Mouse (Mus musculus) heart, embryonic 15.5 days (tissue): ENCODE data around the gene Ufsp1. TPM values are rescaled to one million over a fixed set of nuclear protein-coding genes. Genes with fewer than 3 reads are reported as not detected.

Experiments
- ATAC-seq: fragments of 200-750 bp; cut with Nextera tagmentation; replicated peaks from 2 replicates; pipeline ENCODE4 v1.8.0; 2017; ENCODE audit warnings: low read depth, moderate TSS enrichment; ENCODE audit not compliant: insufficient number of reproducible peaks, insufficient read depth, low FRiP score
- H3K27ac ChIP-seq: fragments of 300-500 bp; sonication (generic); 2 replicates; pipeline ENCODE4 v1.5.1; 2015; ENCODE audit warnings: mild to moderate bottlenecking, inconsistent platforms
- H3K27me3 ChIP-seq: fragments of 300-500 bp; sonication (generic); 2 replicates; pipeline ENCODE4 v1.6.1; 2015; ENCODE audit warnings: inconsistent platforms
- H3K36me3 ChIP-seq: fragments of 300-500 bp; sonication (generic); 2 replicates; pipeline ENCODE4 v1.6.1; 2015; ENCODE audit warnings: mild to moderate bottlenecking, inconsistent platforms
- H3K4me1 ChIP-seq: fragments of 300-500 bp; sonication (generic); replicated peaks from 2 replicates; pipeline ENCODE4 v1.6.1; 2015; ENCODE audit warnings: inconsistent platforms
- H3K4me2 ChIP-seq: fragments of 300-500 bp; sonication (generic); 2 replicates; pipeline ENCODE4 v1.6.1; 2015; ENCODE audit warnings: inconsistent platforms, mild to moderate bottlenecking, moderate library complexity
- H3K4me3 ChIP-seq: fragments of 300-500 bp; sonication (generic); 2 replicates; pipeline ENCODE4 v1.5.1; 2015; ENCODE audit warnings: mild to moderate bottlenecking, inconsistent platforms
- H3K9ac ChIP-seq: fragments of 300-500 bp; sonication (generic); 2 replicates; pipeline ENCODE4 v1.6.1; 2015; ENCODE audit warnings: mild to moderate bottlenecking, inconsistent platforms
- H3K9me3 ChIP-seq: fragments of 300-500 bp; sonication (generic); replicated peaks from 2 replicates; pipeline ENCODE4 v1.6.1; 2016; ENCODE audit warnings: inconsistent platforms
- WGBS: fragments of 180-500 bp; shearing (Covaris S2); methylation state at CpG from one replicate; pipeline ENCODE4 v1.1.7; 2015; ENCODE audit warnings: mixed read lengths; 5-methylcytosine and 5-hydroxymethylcytosine counted together
- polyA plus RNA-seq: library from polyadenylated mRNA; unstranded; fragments of >200 nt; fragmentation: Nextera tagmentation; extraction: Ambion mirVana; gene quantifications from 2 replicates; pipeline ENCODE4 v1.2.1, GENCODE M21; 2015

Ufsp1 gene
- polyA plus RNA-seq, 1 experiment from 2014 or later: 6.1 TPM

- Histone ChIP-seq H3K9me3 (no peaks in the 10 kb centered on the region), H3K4me2 (peak within 1 kb of the TSS; percentile 92), H3K9ac (peak within 1 kb of the TSS; percentile 96), H3K4me3 (peak within 1 kb of the TSS; percentile 82), H3K27me3 (no peaks in the 10 kb centered on the region), H3K27ac (peak within 1 kb of the TSS; percentile 94), H3K4me1 (peaks cover 38% of the 10 kb centered on the region), H3K36me3 (peaks cover 27% of the 10 kb centered on the region)
- peak; percentile 89 for ATAC-seq
- 24% methylated on average over 30 of the region's 30 CpGs for WGBS
Measured at GRCm38 (mm10) chr5:137314193-137315083, 20.0 kb downstream of the Ufsp1 start, which contains the start of gene Trip6. Trip6 (minus strand) TSS chr5:137314404.

GRCm38 (mm10) chr5:137315084-137315903 is 20.9 kb downstream of the Ufsp1 start:
- ATAC-seq: no peak
- peak overlapping the region; percentile 96; the same call in 1 of the 2 replicates for H3K9ac ChIP-seq
- peaks cover 20% of the 10 kb centered on the region for H3K36me3 ChIP-seq
- H3K4me1 ChIP-seq: peaks cover 38% of the 10 kb centered on the region
- 47% methylated on average over 30 of the region's 30 CpGs for WGBS
- H3K4me2 ChIP-seq: peak overlapping the region; percentile 92
- H3K4me3 ChIP-seq: peak overlapping the region; percentile 82; the same call in 1 of the 2 replicates
- H3K27me3 ChIP-seq: no peaks in the 10 kb centered on the region
- peak overlapping the region; percentile 94 for H3K27ac ChIP-seq
- no peaks in the 10 kb centered on the region for H3K9me3 ChIP-seq

GRCm38 (mm10) chr5:137317361-137317760 is 22.9 kb downstream of the Ufsp1 start:
- WGBS: 60% methylated on average over 8 of the region's 8 CpGs
- peaks cover 29% of the 10 kb centered on the region for H3K4me1 ChIP-seq
- H3K9me3 ChIP-seq: no peaks in the 10 kb centered on the region
- ATAC-seq: no peak
- H3K27ac ChIP-seq: no peak overlapping the region
- no peak overlapping the region for H3K9ac ChIP-seq
- no peak overlapping the region for H3K4me3 ChIP-seq
- H3K27me3 ChIP-seq: no peaks in the 10 kb centered on the region
- H3K36me3 ChIP-seq: peaks cover 10% of the 10 kb centered on the region; the same call in 1 of the 2 replicates
- no peak overlapping the region for H3K4me2 ChIP-seq

GRCm38 (mm10) chr5:137318570-137318969 is 24.1 kb downstream of the Ufsp1 start:
- peaks cover 10% of the 10 kb centered on the region; the same call in 1 of the 2 replicates for H3K36me3 ChIP-seq
- H3K4me2 ChIP-seq: no peak overlapping the region
- H3K27ac ChIP-seq: no peak overlapping the region
- H3K9me3 ChIP-seq: no peaks in the 10 kb centered on the region
- no peak overlapping the region for H3K9ac ChIP-seq
- no peak for ATAC-seq
- H3K4me1 ChIP-seq: peaks cover 17% of the 10 kb centered on the region
- no peaks in the 10 kb centered on the region for H3K27me3 ChIP-seq
- H3K4me3 ChIP-seq: no peak overlapping the region
- 70% methylated on average over 1 of the region's 1 CpGs for WGBS

GRCm38 (mm10) chr5:137320996-137321395 is 26.6 kb downstream of the Ufsp1 start:
- ATAC-seq: no peak
- Histone ChIP-seq H3K36me3 (peaks cover 13% of the 10 kb centered on the region; the same call in 1 of the 2 replicates), H3K9ac (no peak overlapping the region), H3K27ac (no peak overlapping the region), H3K4me3 (no peak overlapping the region), H3K4me1 (no peaks in the 10 kb centered on the region), H3K4me2 (no peak overlapping the region), H3K27me3 (no peaks in the 10 kb centered on the region), H3K9me3 (no peaks in the 10 kb centered on the region)
- WGBS: 84% methylated on average over 3 of the region's 3 CpGs

- no peak for ATAC-seq
- Histone ChIP-seq H3K36me3 (peaks cover 7% of the 10 kb centered on the region; the same call in 1 of the 2 replicates), H3K9ac (no peak overlapping the region), H3K27me3 (no peaks in the 10 kb centered on the region), H3K4me1 (peaks cover 7% of the 10 kb centered on the region; the same call in 1 of the 2 replicates), H3K4me3 (no peak overlapping the region), H3K27ac (no peak overlapping the region), H3K4me2 (no peak overlapping the region), H3K9me3 (no peaks in the 10 kb centered on the region)
- 86% methylated on average over 7 of the region's 7 CpGs for WGBS
Measured at GRCm38 (mm10) chr5:137330910-137331309, 36.5 kb downstream of the Ufsp1 start.

GRCm38 (mm10) chr5:137332857-137333511 is 38.6 kb downstream of the Ufsp1 start:
- H3K36me3 ChIP-seq: no peaks in the 10 kb centered on the region
- 18% methylated on average over 15 of the region's 15 CpGs for WGBS
- H3K4me1 ChIP-seq: peaks cover 11% of the 10 kb centered on the region
- peak overlapping the region; percentile 96 for H3K4me2 ChIP-seq
- peak overlapping the region; percentile 66 for H3K4me3 ChIP-seq
- 0 out of 2 replicates have a peak overlapping the region, but pooled peaks have one; percentile 28 for H3K27ac ChIP-seq
- ATAC-seq: no peak
- H3K9me3 ChIP-seq: no peaks in the 10 kb centered on the region
- H3K27me3 ChIP-seq: no peaks in the 10 kb centered on the region
- H3K9ac ChIP-seq: peak overlapping the region; percentile 64

GRCm38 (mm10) chr5:137333512-137334174 is 39.2 kb downstream of the Ufsp1 start, which contains the start of gene Slc12a9:
Slc12a9 (minus strand) TSS chr5:137333597.
- no peaks in the 10 kb centered on the region for H3K9me3 ChIP-seq
- peak; percentile 85 for ATAC-seq
- H3K9ac ChIP-seq: peak within 1 kb of the TSS; percentile 64
- WGBS: under 1% methylated on average over 44 of the region's 44 CpGs
- peak within 1 kb of the TSS; percentile 96 for H3K4me2 ChIP-seq
- peak within 1 kb of the TSS; percentile 66 for H3K4me3 ChIP-seq
- H3K36me3 ChIP-seq: no peaks in the 10 kb centered on the region
- no peaks in the 10 kb centered on the region for H3K27me3 ChIP-seq
- peaks cover 11% of the 10 kb centered on the region for H3K4me1 ChIP-seq
- H3K27ac ChIP-seq: 0 out of 2 replicates have a peak within 1 kb of the TSS, but pooled peaks have one; percentile 28

- WGBS: 48% methylated on average over 10 of the region's 10 CpGs
- Histone ChIP-seq H3K27ac (no peak overlapping the region), H3K9ac (no peak overlapping the region), H3K4me1 (peaks cover 17% of the 10 kb centered on the region), H3K4me2 (peak overlapping the region; percentile 96; the same call in 1 of the 2 replicates), H3K9me3 (no peaks in the 10 kb centered on the region), H3K4me3 (peak overlapping the region; percentile 66), H3K27me3 (no peaks in the 10 kb centered on the region), H3K36me3 (no peaks in the 10 kb centered on the region)
- no peak for ATAC-seq
Measured at GRCm38 (mm10) chr5:137334317-137334716, 39.9 kb downstream of the Ufsp1 start.

GRCm38 (mm10) chr5:137335066-137335465 is 40.6 kb downstream of the Ufsp1 start:
- no peaks in the 10 kb centered on the region for H3K36me3 ChIP-seq
- no peak overlapping the region for H3K4me2 ChIP-seq
- H3K4me1 ChIP-seq: peaks cover 25% of the 10 kb centered on the region
- 70% methylated on average over 6 of the region's 6 CpGs for WGBS
- no peak overlapping the region for H3K4me3 ChIP-seq
- no peak overlapping the region for H3K9ac ChIP-seq
- no peak overlapping the region for H3K27ac ChIP-seq
- H3K27me3 ChIP-seq: no peaks in the 10 kb centered on the region
- no peak for ATAC-seq
- no peaks in the 10 kb centered on the region for H3K9me3 ChIP-seq
